Mouse (Mus musculus) liver, postnatal 0 days (tissue): ENCODE results near the gene Chrne.

Source experiments
- CTCF ChIP-seq: sonication (generic); IDR thresholded peaks from 2 replicates; pipeline ENCODE4 v1.5.1; 2016; ENCODE audit warnings: antibody characterized with exemption, low read depth
- EP300 ChIP-seq: IDR thresholded peaks from 2 replicates; pipeline ENCODE4 v1.6.1; 2016; ENCODE audit warnings: antibody characterized with exemption, low read depth, mild to moderate bottlenecking

GRCm38 (mm10) chr11:70643051-70643450, 24.0 kb upstream of the Chrne start:
- no peak for TF ChIP-seq CTCF
- TF ChIP-seq EP300: no peak
